Mouse (Mus musculus) forebrain, postnatal 0 days (tissue): ENCODE results near the gene Cntnap2. TPM values are rescaled to one million over a fixed set of nuclear protein-coding genes. Genes with fewer than 3 reads are reported as not detected.

ENCODE experiments used
- ATAC-seq: fragments of 200-750 bp; cut with Nextera tagmentation; 2 replicates; pipeline ENCODE4 v1.8.0; 2017; ENCODE audit warnings: mild to moderate bottlenecking, moderate library complexity
- DNase-seq: peaks from one replicate; pipeline ENCODE4 v3.0.0-alpha.2; 2015
- H3K27ac ChIP-seq: fragments of 300-500 bp; sonication (generic); 2 replicates; pipeline ENCODE4 v1.5.1; 2014; ENCODE audit warnings: low read depth, mild to moderate bottlenecking, antibody characterized with exemption, low read length, moderate library complexity, mixed read lengths
- H3K27me3 ChIP-seq: fragments of 300-500 bp; sonication (generic); 2 replicates; pipeline ENCODE4 v1.6.1; 2014; ENCODE audit warnings: mild to moderate bottlenecking, low read length, mixed read lengths; ENCODE audit not compliant: insufficient read depth
- H3K36me3 ChIP-seq: fragments of 300-500 bp; sonication (generic); 2 replicates; pipeline ENCODE4 v1.6.1; 2014; ENCODE audit warnings: mild to moderate bottlenecking, moderate library complexity; ENCODE audit not compliant: insufficient read depth
- H3K4me1 ChIP-seq: fragments of 300-500 bp; sonication (generic); 2 replicates; pipeline ENCODE4 v1.6.1; 2014; ENCODE audit warnings: antibody characterized with exemption; ENCODE audit not compliant: insufficient read depth
- H3K4me2 ChIP-seq: fragments of 300-500 bp; sonication (generic); 2 replicates; pipeline ENCODE4 v1.6.1; 2014; ENCODE audit warnings: low read depth, mild to moderate bottlenecking, moderate library complexity
- H3K4me3 ChIP-seq: fragments of 300-500 bp; sonication (generic); 2 replicates; pipeline ENCODE4 v1.5.1; 2014; ENCODE audit warnings: low read depth, low read length, mixed read lengths
- H3K9ac ChIP-seq: fragments of 300-500 bp; sonication (generic); 2 replicates; pipeline ENCODE4 v1.6.1; 2014; ENCODE audit warnings: mild to moderate bottlenecking
- H3K9me3 ChIP-seq: fragments of 300-500 bp; sonication (generic); 2 replicates; pipeline ENCODE4 v1.6.1; 2016; ENCODE audit warnings: low read length
- CTCF ChIP-seq: sonication (generic); IDR thresholded peaks from 2 replicates; pipeline ENCODE4 v1.5.1; 2016; ENCODE audit warnings: antibody characterized with exemption, control low read depth, low read depth
- WGBS: fragments of 180-500 bp; shearing (Covaris S2); extraction: QIAGEN DNeasy Blood & Tissue Kit; methylation state at CpG from one replicate; pipeline ENCODE4 v1.1.7; 2014; 5-methylcytosine and 5-hydroxymethylcytosine counted together
- polyA plus RNA-seq: library from polyadenylated mRNA; unstranded; fragments of >200 nt; fragmentation: Nextera tagmentation; extraction: Ambion mirVana; gene quantifications from 2 replicates; pipeline ENCODE4 v1.2.1, GENCODE M21; 2015
- total RNA-seq: library from RNA; depleted of rRNA; stranded (reverse); fragments of >200 nt; gene quantifications from 2 replicates; pipeline ENCODE4 v1.2.3, GENCODE M21; 2014

Gene Cntnap2
- total and polyA plus RNA-seq, 2 experiments from 2014 or later, result 50.2 to 107 TPM

GRCm38 (mm10) chr6:47012933-47013332 is 1953.8 kb downstream of the Cntnap2 start:
- no peaks in the 10 kb centered on the region for H3K4me1 ChIP-seq
- DNase-seq (no peak), ATAC-seq (no peak)
- no peaks in the 10 kb centered on the region for H3K27me3 ChIP-seq
- no peak overlapping the region for H3K27ac ChIP-seq
- TF ChIP-seq CTCF, result no peak
- H3K4me3 ChIP-seq, result no peak overlapping the region
- no peaks in the 10 kb centered on the region for H3K9me3 ChIP-seq
- no peak overlapping the region for H3K9ac ChIP-seq
- no peaks in the 10 kb centered on the region for H3K36me3 ChIP-seq
- no peak overlapping the region for H3K4me2 ChIP-seq
- WGBS, result 95% methylated on average over 4 of the region's 4 CpGs

GRCm38 (mm10) chr6:47013535-47013934 is 1954.4 kb downstream of the Cntnap2 start:
- Histone ChIP-seq H3K9ac (no peak overlapping the region), H3K4me3 (no peak overlapping the region), H3K27me3 (no peaks in the 10 kb centered on the region), H3K27ac (no peak overlapping the region), H3K4me2 (no peak overlapping the region), H3K36me3 (no peaks in the 10 kb centered on the region), H3K4me1 (no peaks in the 10 kb centered on the region), H3K9me3 (no peaks in the 10 kb centered on the region)
- TF ChIP-seq CTCF, result peak; percentile 87
- DNase-seq (peak; percentile 94), ATAC-seq (peak; percentile 93)
- 12% methylated on average over 4 of the region's 4 CpGs for WGBS

GRCm38 (mm10) chr6:47014886-47015586 is 1955.9 kb downstream of the Cntnap2 start:
- ATAC-seq, result peak; percentile 59; the same call in 1 of the 2 replicates
- Histone ChIP-seq H3K27me3 (no peaks in the 10 kb centered on the region), H3K36me3 (no peaks in the 10 kb centered on the region), H3K4me1 (no peaks in the 10 kb centered on the region), H3K9me3 (no peaks in the 10 kb centered on the region), H3K9ac (no peak overlapping the region), H3K27ac (no peak overlapping the region), H3K4me3 (no peak overlapping the region), H3K4me2 (no peak overlapping the region)
- 55% methylated on average over 1 of the region's 1 CpGs for WGBS
- no peak for TF ChIP-seq CTCF
- peak; percentile 12 for DNase-seq

GRCm38 (mm10) chr6:47026064-47026686 is 1967.0 kb downstream of the Cntnap2 start:
- 84% methylated on average over 4 of the region's 4 CpGs for WGBS
- DNase-seq, result no peak
- Histone ChIP-seq H3K4me3 (no peak overlapping the region), H3K9me3 (no peaks in the 10 kb centered on the region), H3K4me1 (no peaks in the 10 kb centered on the region), H3K4me2 (no peak overlapping the region), H3K36me3 (no peaks in the 10 kb centered on the region), H3K27ac (no peak overlapping the region), H3K9ac (no peak overlapping the region), H3K27me3 (no peaks in the 10 kb centered on the region)
- no peak for TF ChIP-seq CTCF
- no peak for ATAC-seq

DNA sequence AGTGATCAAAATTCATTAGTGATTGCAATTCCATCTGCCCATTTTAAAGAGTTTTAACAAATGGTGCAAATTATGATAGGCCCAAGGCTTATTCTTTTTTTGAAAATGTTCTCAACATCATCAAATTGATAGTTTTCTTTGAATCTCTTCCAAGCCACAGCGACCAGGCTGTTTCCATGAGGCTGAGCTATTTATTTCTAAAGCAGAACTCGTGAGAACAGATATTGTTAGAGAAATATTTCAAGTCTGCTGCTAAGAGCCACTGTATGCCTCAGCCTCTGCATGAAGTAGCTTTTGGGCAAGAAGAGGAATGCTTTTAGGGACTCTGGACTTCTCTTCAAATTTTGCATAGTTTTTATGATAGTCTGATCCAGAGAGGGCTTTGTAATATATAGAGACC is 1972.2 kb downstream of the Cntnap2 start:
- no peak overlapping the region for H3K27ac ChIP-seq
- 51% methylated on average over 2 of the region's 2 CpGs for WGBS

DNA sequence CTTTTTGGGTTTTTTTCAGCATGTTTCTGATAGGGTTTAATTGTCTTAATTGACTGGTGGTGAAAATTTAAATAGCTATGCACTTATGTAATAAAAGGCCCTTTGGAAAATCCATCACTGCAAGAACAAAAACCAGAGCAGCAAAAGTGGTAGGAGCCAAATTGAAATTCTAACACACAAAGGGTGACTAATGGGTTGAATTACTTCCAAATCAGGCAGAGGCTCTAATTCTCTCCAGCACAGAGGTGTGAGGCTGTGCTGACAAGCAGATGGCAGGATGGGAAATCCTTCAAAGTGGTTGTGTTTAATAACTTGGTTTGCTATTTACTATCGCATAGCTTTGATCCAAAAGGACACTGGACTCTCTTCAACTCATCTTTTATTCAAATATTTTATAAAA is 1983.4 kb downstream of the Cntnap2 start:
- peak; percentile 63 for ATAC-seq
- H3K27ac ChIP-seq, result no peak overlapping the region

More for the DNA sequence above, 1972.2 kb downstream of the Cntnap2 start:
- no peaks in the 10 kb centered on the region for H3K9me3 ChIP-seq
- H3K4me1 ChIP-seq, result no peaks in the 10 kb centered on the region
- no peak overlapping the region for H3K4me2 ChIP-seq
- no peaks in the 10 kb centered on the region for H3K27me3 ChIP-seq
- no peak for ATAC-seq
- no peak overlapping the region for H3K9ac ChIP-seq
- no peak for TF ChIP-seq CTCF
- no peak for DNase-seq
- H3K36me3 ChIP-seq, result no peaks in the 10 kb centered on the region
- H3K4me3 ChIP-seq, result no peak overlapping the region

DNA sequence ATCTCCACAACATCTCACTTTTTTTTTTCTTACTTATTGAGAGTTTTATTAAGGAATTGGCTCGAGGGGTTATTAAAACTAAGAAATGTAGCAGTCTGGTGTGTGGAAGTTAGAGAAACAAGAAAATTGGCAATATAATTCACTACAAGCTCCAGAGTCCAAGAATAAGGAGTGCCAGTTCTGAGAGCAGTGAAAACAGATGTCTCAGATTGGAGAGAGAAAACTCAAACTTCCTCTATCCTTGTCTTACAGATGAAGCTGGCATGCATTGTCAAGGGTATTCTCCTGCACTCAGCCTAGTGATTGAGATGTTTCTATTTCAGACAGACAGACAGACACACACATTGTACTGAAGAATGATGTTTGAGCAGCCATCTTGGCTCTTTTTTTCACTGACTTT is 1984.4 kb downstream of the Cntnap2 start:
- WGBS, result 63% methylated on average over 1 of the region's 1 CpGs
- no peak for ATAC-seq
- Histone ChIP-seq H3K27ac (no peak overlapping the region), H3K9ac (no peak overlapping the region), H3K4me3 (no peak overlapping the region), H3K27me3 (no peaks in the 10 kb centered on the region), H3K4me2 (no peak overlapping the region), H3K36me3 (no peaks in the 10 kb centered on the region), H3K9me3 (no peaks in the 10 kb centered on the region), H3K4me1 (no peaks in the 10 kb centered on the region)
- peak; percentile 16 for DNase-seq
- no peak for TF ChIP-seq CTCF

More for the DNA sequence above, 1983.4 kb downstream of the Cntnap2 start:
- no peaks in the 10 kb centered on the region for H3K27me3 ChIP-seq
- no peak overlapping the region for H3K9ac ChIP-seq
- H3K4me3 ChIP-seq, result no peak overlapping the region
- no peak overlapping the region for H3K4me2 ChIP-seq
- no peaks in the 10 kb centered on the region for H3K36me3 ChIP-seq
- TF ChIP-seq CTCF, result no peak
- H3K4me1 ChIP-seq, result no peaks in the 10 kb centered on the region
- peak; percentile 49 for DNase-seq
- no peaks in the 10 kb centered on the region for H3K9me3 ChIP-seq
- 21% methylated on average over 1 of the region's 1 CpGs for WGBS
